In the genomic region with DNA sequence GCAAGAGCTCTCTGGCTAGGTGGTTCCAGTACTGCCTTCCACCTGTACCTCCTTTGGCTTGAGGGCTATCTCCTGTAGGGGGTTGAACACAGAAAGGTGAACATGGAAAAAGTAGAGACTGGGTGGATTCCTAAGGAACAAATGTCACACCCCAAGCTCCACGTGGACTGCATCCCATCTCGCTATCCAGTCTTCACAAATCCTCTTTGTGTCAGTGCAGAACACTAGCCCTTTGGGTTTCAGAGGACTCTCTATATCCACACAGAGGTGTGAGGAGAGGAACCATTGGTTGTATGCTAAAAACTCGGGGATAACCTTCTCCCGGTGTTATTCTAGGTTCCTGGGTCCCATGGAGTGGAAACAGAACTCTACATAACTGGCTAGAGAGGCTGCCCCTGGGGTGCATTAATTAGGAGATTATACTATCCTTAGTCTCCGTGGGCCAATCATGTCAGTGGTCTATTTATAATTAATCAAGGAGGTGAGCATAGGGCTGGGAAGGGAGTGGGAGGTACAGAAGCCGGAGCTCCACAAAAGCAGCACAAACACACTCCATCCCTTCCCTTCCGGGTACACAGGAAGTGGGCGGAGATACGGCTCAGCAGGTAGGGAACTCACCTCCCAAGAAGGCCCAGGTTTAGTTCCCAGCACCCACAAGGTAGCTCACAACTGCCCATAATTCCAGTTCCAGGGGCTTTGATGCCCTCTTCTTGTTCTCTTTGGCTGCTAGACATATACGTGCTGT, we compare ENCODE assay signal across 8 mouse cellular contexts. TPM values are rescaled to one million over a fixed set of nuclear protein-coding genes. Genes with fewer than 3 reads are reported as not detected.
A peak's percentile ranks its signal among the peaks of the same experiment; 100 is the strongest.
DNase-seq lines count a peak whose midpoint lies in the region; ATAC-seq and TF ChIP-seq lines count a peak whose summit lies in the region.

No protein-coding gene starts in this region.

- no peak overlapping the region for H3K4me3 ChIP-seq in lung, postnatal 0 days (ENCODE audit: low read depth, low read length)
- H3K4me3 ChIP-seq in erythroblast, embryonic 14.5 days (replicated peaks), result peak overlapping the region; percentile 55
- peak overlapping the region; percentile 21; the same call in 1 of the 2 replicates for H3K4me3 ChIP-seq in limb, embryonic 12.5 days (replicated peaks)
- 0 out of 2 replicates have a peak overlapping the region, but pooled peaks have one; percentile 3 for H3K4me3 ChIP-seq in stomach, embryonic 14.5 days (ENCODE audit: low read depth, low read length)

- no peak overlapping the region for H3K9ac ChIP-seq in lung, postnatal 0 days (replicated peaks; ENCODE audit: low read depth)
- peak overlapping the region; percentile 45; the same call in 1 of the 2 replicates for H3K9ac ChIP-seq in limb, embryonic 12.5 days (replicated peaks)
- peak overlapping the region; percentile 21; the same call in 1 of the 2 replicates for H3K9ac ChIP-seq in stomach, embryonic 14.5 days (replicated peaks; ENCODE audit: low read depth, low read length)

- no peak for TF ChIP-seq EP300 in lung, postnatal 0 days (IDR thresholded peaks at IDR 0.05)

- ATAC-seq in lung, postnatal 0 days, result no peak
- peak; percentile 29; the same call in 1 of the 2 replicates for ATAC-seq in limb, embryonic 12.5 days (ENCODE audit: insufficient number of reproducible peaks, insufficient read depth, low FRiP score, low TSS enrichment, low read depth)
- ATAC-seq in stomach, embryonic 14.5 days (ENCODE audit: insufficient number of reproducible peaks, insufficient read depth, low FRiP score, low read depth), result no peak
- no peak for ATAC-seq in granulocyte monocyte progenitor cell, adult 5-6 weeks (replicated peaks; ENCODE audit: poor library complexity, severe bottlenecking)
- ATAC-seq in erythroid progenitor cell, adult 5-6 weeks (replicated peaks; ENCODE audit: low FRiP score, poor library complexity, severe bottlenecking), result no peak
- no peak for ATAC-seq in monocyte, adult 5-6 weeks (replicated peaks; ENCODE audit: insufficient number of reproducible peaks, low FRiP score, low TSS enrichment, poor library complexity, severe bottlenecking)

- peak overlapping the region; percentile 84 for H3K27ac ChIP-seq in lung, postnatal 0 days (ENCODE audit: low read length)
- H3K27ac ChIP-seq in limb, embryonic 12.5 days, result peak overlapping the region; percentile 96
- H3K27ac ChIP-seq in stomach, embryonic 14.5 days (ENCODE audit: low read length), result peak overlapping the region; percentile 85

- H3K27me3 ChIP-seq in lung, postnatal 0 days (replicated peaks; ENCODE audit: insufficient read depth, low read length), result no peaks in the 10 kb centered on the region
- no peaks in the 10 kb centered on the region for H3K27me3 ChIP-seq in erythroblast, embryonic 14.5 days (ENCODE audit: control insufficient read depth)
- H3K27me3 ChIP-seq in limb, embryonic 12.5 days, result no peaks in the 10 kb centered on the region
- no peaks in the 10 kb centered on the region for H3K27me3 ChIP-seq in stomach, embryonic 14.5 days (ENCODE audit: control insufficient read depth, insufficient read depth, low read length)

- DNase-seq in lung, postnatal 0 days (ENCODE audit: low spot score), result no peak
- no peak for DNase-seq in lung, postnatal 14 days

- no peaks in the 10 kb centered on the region for H3K36me3 ChIP-seq in lung, postnatal 0 days (ENCODE audit: insufficient read depth, low read length)
- H3K36me3 ChIP-seq in erythroblast, embryonic 14.5 days (ENCODE audit: control insufficient read depth), result no peaks in the 10 kb centered on the region
- no peaks in the 10 kb centered on the region for H3K36me3 ChIP-seq in limb, embryonic 12.5 days
- no peaks in the 10 kb centered on the region for H3K36me3 ChIP-seq in stomach, embryonic 14.5 days (ENCODE audit: control insufficient read depth, insufficient read depth, low read length)

- no peaks in the 10 kb centered on the region for H3K9me3 ChIP-seq in lung, postnatal 0 days (ENCODE audit: low read length)
- no peaks in the 10 kb centered on the region for H3K9me3 ChIP-seq in erythroblast, embryonic 14.5 days (ENCODE audit: control insufficient read depth, low read length)
- H3K9me3 ChIP-seq in limb, embryonic 12.5 days, result no peaks in the 10 kb centered on the region
- H3K9me3 ChIP-seq in stomach, embryonic 14.5 days (ENCODE audit: control insufficient read depth, low read depth, low read length), result no peaks in the 10 kb centered on the region

- H3K4me1 ChIP-seq in lung, postnatal 0 days (ENCODE audit: insufficient read depth, low read depth, low read length), result peaks cover 5% of the 10 kb centered on the region
- H3K4me1 ChIP-seq in erythroblast, embryonic 14.5 days (ENCODE audit: control insufficient read depth), result peaks cover 55% of the 10 kb centered on the region
- peaks cover 28% of the 10 kb centered on the region for H3K4me1 ChIP-seq in limb, embryonic 12.5 days (replicated peaks)
- H3K4me1 ChIP-seq in stomach, embryonic 14.5 days (ENCODE audit: control insufficient read depth, insufficient read depth, low read length), result peaks cover 17% of the 10 kb centered on the region

- TF ChIP-seq CTCF in lung, postnatal 0 days (IDR thresholded peaks at IDR 0.05), result 0 out of 2 replicates have a peak, but pooled peaks have one; percentile 3

- H3K4me2 ChIP-seq in lung, postnatal 0 days (replicated peaks; ENCODE audit: low read depth, low read length), result peak overlapping the region; percentile 49
- H3K4me2 ChIP-seq in limb, embryonic 12.5 days, result peak overlapping the region; percentile 56
- H3K4me2 ChIP-seq in stomach, embryonic 14.5 days (replicated peaks; ENCODE audit: low read depth, low read length), result peak overlapping the region; percentile 45

- 51% methylated on average over 10 of the region's 10 CpGs for WGBS in lung, postnatal 0 days
- 58% methylated on average over 10 of the region's 10 CpGs for WGBS in limb, embryonic 12.5 days
- 43% methylated on average over 10 of the region's 10 CpGs for WGBS in stomach, embryonic 14.5 days

RNA-seq across cellular contexts. Expression of gene Chd4, which starts 5.3 kb away (rescaled TPM):
- 53.5 and 59.8 TPM in 2 replicates for polyA plus RNA-seq in lung, postnatal 0 days (2015; fragmentation: Nextera tagmentation; extraction: Ambion mirVana)
- polyA plus RNA-seq in erythroblast, embryonic 14.5 days (2012), result 6.8 TPM in 2 replicates
- polyA plus RNA-seq in limb, embryonic 12.5 days (2016; fragmentation: Nextera tagmentation; extraction: Ambion mirVana), result 106 and 109 TPM in 2 replicates
- 70.9 and 78.7 TPM in 2 replicates for polyA plus RNA-seq in stomach, embryonic 14.5 days (2014; fragmentation: Nextera tagmentation; extraction: Ambion mirVana)
- 136 and 161 TPM in 2 replicates for total RNA-seq in granulocyte monocyte progenitor cell, adult 5-6 weeks (2014; fragmentation: Nextera tagmentation)
- 246 and 373 TPM in 2 replicates for total RNA-seq in granulocyte monocyte progenitor cell, adult 5-6 weeks (2017)
- total RNA-seq in erythroid progenitor cell, adult 5-6 weeks (2015; ENCODE audit: low replicate concordance), result 49.0 and 64.2 TPM in 2 replicates
- 176 and 220 TPM in 2 replicates for total RNA-seq in erythroid progenitor cell, adult 5-6 weeks (2017; ENCODE audit: low replicate concordance)
- total RNA-seq in monocyte, adult 5-6 weeks (2017), result 275 to 395 TPM (median 283 TPM) in 3 replicates

RNA-seq across cellular contexts. Expression of gene Lpar5, which starts 22.8 kb away (rescaled TPM):
- polyA plus RNA-seq in lung, postnatal 0 days (2015; fragmentation: Nextera tagmentation; extraction: Ambion mirVana), result 0.19 and 0.44 TPM in 2 replicates
- 0.06 TPM in 1 of 2 replicates, not detected in the other for polyA plus RNA-seq in erythroblast, embryonic 14.5 days (2012)
- 0.18 and 0.20 TPM in 2 replicates for polyA plus RNA-seq in limb, embryonic 12.5 days (2016; fragmentation: Nextera tagmentation; extraction: Ambion mirVana)
- 1.2 and 2.1 TPM in 2 replicates for polyA plus RNA-seq in stomach, embryonic 14.5 days (2014; fragmentation: Nextera tagmentation; extraction: Ambion mirVana)
- 8.7 and 13.4 TPM in 2 replicates for total RNA-seq in granulocyte monocyte progenitor cell, adult 5-6 weeks (2014; fragmentation: Nextera tagmentation)
- total RNA-seq in granulocyte monocyte progenitor cell, adult 5-6 weeks (2017), result 2.7 and 5.2 TPM in 2 replicates
- 3.6 and 10.9 TPM in 2 replicates for total RNA-seq in erythroid progenitor cell, adult 5-6 weeks (2015; ENCODE audit: low replicate concordance)
- not detected in 2 replicates for total RNA-seq in erythroid progenitor cell, adult 5-6 weeks (2017; ENCODE audit: low replicate concordance)
- total RNA-seq in monocyte, adult 5-6 weeks (2017), result 3.1 to 8.7 TPM (median 3.6 TPM) in 3 replicates

RNA-seq across cellular contexts. Expression of gene Acrbp, which starts 41.0 kb away (rescaled TPM):
- 4.1 and 4.4 TPM in 2 replicates for polyA plus RNA-seq in lung, postnatal 0 days (2015; fragmentation: Nextera tagmentation; extraction: Ambion mirVana)
- 0.97 and 1.6 TPM in 2 replicates for polyA plus RNA-seq in erythroblast, embryonic 14.5 days (2012)
- polyA plus RNA-seq in limb, embryonic 12.5 days (2016; fragmentation: Nextera tagmentation; extraction: Ambion mirVana), result 17.6 and 18.3 TPM in 2 replicates
- 15.8 and 18.6 TPM in 2 replicates for polyA plus RNA-seq in stomach, embryonic 14.5 days (2014; fragmentation: Nextera tagmentation; extraction: Ambion mirVana)
- total RNA-seq in granulocyte monocyte progenitor cell, adult 5-6 weeks (2014; fragmentation: Nextera tagmentation), result 10.6 and 17.5 TPM in 2 replicates
- 1.3 and 3.9 TPM in 2 replicates for total RNA-seq in granulocyte monocyte progenitor cell, adult 5-6 weeks (2017)
- total RNA-seq in erythroid progenitor cell, adult 5-6 weeks (2015; ENCODE audit: low replicate concordance), result 4.3 and 9.6 TPM in 2 replicates
- total RNA-seq in erythroid progenitor cell, adult 5-6 weeks (2017; ENCODE audit: low replicate concordance), result 0.68 and 9.4 TPM in 2 replicates
- total RNA-seq in monocyte, adult 5-6 weeks (2017), result 5.5 to 20.2 TPM (median 8.3 TPM) in 3 replicates

RNA-seq across cellular contexts. Expression of gene Nop2, which starts 41.2 kb away (rescaled TPM):
- 16.9 and 17.7 TPM in 2 replicates for polyA plus RNA-seq in lung, postnatal 0 days (2015; fragmentation: Nextera tagmentation; extraction: Ambion mirVana)
- 0.78 and 1.8 TPM in 2 replicates for polyA plus RNA-seq in erythroblast, embryonic 14.5 days (2012)
- 65.8 and 72.6 TPM in 2 replicates for polyA plus RNA-seq in limb, embryonic 12.5 days (2016; fragmentation: Nextera tagmentation; extraction: Ambion mirVana)
- 52.3 and 55.4 TPM in 2 replicates for polyA plus RNA-seq in stomach, embryonic 14.5 days (2014; fragmentation: Nextera tagmentation; extraction: Ambion mirVana)
- 65.6 and 82.8 TPM in 2 replicates for total RNA-seq in granulocyte monocyte progenitor cell, adult 5-6 weeks (2014; fragmentation: Nextera tagmentation)
- total RNA-seq in granulocyte monocyte progenitor cell, adult 5-6 weeks (2017), result 79.2 and 82.4 TPM in 2 replicates
- total RNA-seq in erythroid progenitor cell, adult 5-6 weeks (2015; ENCODE audit: low replicate concordance), result 6.7 and 17.3 TPM in 2 replicates
- 5.7 and 8.9 TPM in 2 replicates for total RNA-seq in erythroid progenitor cell, adult 5-6 weeks (2017; ENCODE audit: low replicate concordance)
- total RNA-seq in monocyte, adult 5-6 weeks (2017), result 15.9 to 23.8 TPM (median 23.2 TPM) in 3 replicates

RNA-seq across cellular contexts. Expression of gene Ing4, which starts 51.0 kb away (rescaled TPM):
- polyA plus RNA-seq in lung, postnatal 0 days (2015; fragmentation: Nextera tagmentation; extraction: Ambion mirVana), result 100 and 104 TPM in 2 replicates
- polyA plus RNA-seq in erythroblast, embryonic 14.5 days (2012), result 1.1 and 1.8 TPM in 2 replicates
- polyA plus RNA-seq in limb, embryonic 12.5 days (2016; fragmentation: Nextera tagmentation; extraction: Ambion mirVana), result 170 and 177 TPM in 2 replicates
- 118 and 119 TPM in 2 replicates for polyA plus RNA-seq in stomach, embryonic 14.5 days (2014; fragmentation: Nextera tagmentation; extraction: Ambion mirVana)
- 49.2 and 55.8 TPM in 2 replicates for total RNA-seq in granulocyte monocyte progenitor cell, adult 5-6 weeks (2014; fragmentation: Nextera tagmentation)
- total RNA-seq in granulocyte monocyte progenitor cell, adult 5-6 weeks (2017), result 34.7 and 40.2 TPM in 2 replicates
- total RNA-seq in erythroid progenitor cell, adult 5-6 weeks (2015; ENCODE audit: low replicate concordance), result 5.0 and 5.4 TPM in 2 replicates
- 59.6 and 60.0 TPM in 2 replicates for total RNA-seq in erythroid progenitor cell, adult 5-6 weeks (2017; ENCODE audit: low replicate concordance)
- total RNA-seq in monocyte, adult 5-6 weeks (2017), result 118 to 132 TPM (median 119 TPM) in 3 replicates
